Mouse (Mus musculus) ES-Bruce4 (cell line): ENCODE measurements at regions not wholly inside any gene's neighbourhood (a gene's known extent, or its start where the extent isn't known, plus 50 kb on each side); places are given as distances from the start of the nearest gene placed in this dataset.

Source experiments
- CTCF ChIP-seq: IDR thresholded peaks from one replicate; pipeline ENCODE4 v1.8.1; 2011; ENCODE audit warnings: low read depth, low read length
- EP300 ChIP-seq: IDR thresholded peaks from 2 replicates; pipeline ENCODE4 v1.6.1; 2011; ENCODE audit warnings: low read depth, low read length; ENCODE audit not compliant: insufficient read depth
- POLR2A ChIP-seq: IDR thresholded peaks from one replicate; pipeline ENCODE4 v1.8.1; 2011; ENCODE audit warnings: low read length; ENCODE audit not compliant: insufficient read depth

GRCm38 (mm10) chr7:134534821-134535220 is 135.6 kb upstream of the Dock1 start:
- TF ChIP-seq EP300 (no peak), CTCF (no peak), POLR2A (no peak)
